Mouse (Mus musculus) heart, embryonic 12.5 days (tissue): ENCODE results near the gene Fam45a. TPM values are rescaled to one million over a fixed set of nuclear protein-coding genes. Genes with fewer than 3 reads are reported as not detected.

Experiments used
- ATAC-seq: fragments of 200-750 bp; cut with Nextera tagmentation; 2 replicates; pipeline ENCODE4 v1.8.0; 2017; ENCODE audit warnings: moderate TSS enrichment, moderate library complexity; ENCODE audit not compliant: insufficient number of reproducible peaks, low FRiP score
- H3K27ac ChIP-seq: fragments of 300-500 bp; sonication (generic); 2 replicates; pipeline ENCODE4 v1.5.1; 2016; ENCODE audit warnings: mild to moderate bottlenecking, moderate library complexity; ENCODE audit not compliant: poor library complexity, severe bottlenecking
- H3K27me3 ChIP-seq: fragments of 300-500 bp; sonication (generic); replicated peaks from 2 replicates; pipeline ENCODE4 v1.6.1; 2016; ENCODE audit warnings: mild to moderate bottlenecking, moderate library complexity
- H3K36me3 ChIP-seq: fragments of 300-500 bp; sonication (generic); 2 replicates; pipeline ENCODE4 v1.6.1; 2016; ENCODE audit warnings: mild to moderate bottlenecking, moderate library complexity
- H3K4me1 ChIP-seq: fragments of 300-500 bp; sonication (generic); replicated peaks from 2 replicates; pipeline ENCODE4 v1.6.1; 2016; ENCODE audit warnings: mild to moderate bottlenecking
- H3K4me2 ChIP-seq: fragments of 300-500 bp; sonication (generic); 2 replicates; pipeline ENCODE4 v1.6.1; 2016; ENCODE audit warnings: mild to moderate bottlenecking, moderate library complexity
- H3K4me3 ChIP-seq: fragments of 300-500 bp; sonication (generic); 2 replicates; pipeline ENCODE4 v1.5.1; 2016; ENCODE audit warnings: mild to moderate bottlenecking
- H3K9ac ChIP-seq: fragments of 300-500 bp; sonication (generic); 2 replicates; pipeline ENCODE4 v1.6.1; 2016; ENCODE audit warnings: mild to moderate bottlenecking, moderate library complexity
- H3K9me3 ChIP-seq: fragments of 300-500 bp; sonication (generic); replicated peaks from 2 replicates; pipeline ENCODE4 v1.6.1; 2016; ENCODE audit warnings: mild to moderate bottlenecking, moderate library complexity
- WGBS: fragments of 180-500 bp; shearing (Covaris S2); methylation state at CpG from one replicate; pipeline ENCODE4 v1.1.7; 2016; 5-methylcytosine and 5-hydroxymethylcytosine counted together
- polyA plus RNA-seq: library from polyadenylated mRNA; unstranded; fragments of >200 nt; fragmentation: Nextera tagmentation; extraction: Ambion mirVana; gene quantifications from 2 replicates; pipeline ENCODE4 v1.2.1, GENCODE M21; 2016

Fam45a gene
- polyA plus RNA-seq, 1 experiment from 2014 or later, result 22.3 TPM

DNA sequence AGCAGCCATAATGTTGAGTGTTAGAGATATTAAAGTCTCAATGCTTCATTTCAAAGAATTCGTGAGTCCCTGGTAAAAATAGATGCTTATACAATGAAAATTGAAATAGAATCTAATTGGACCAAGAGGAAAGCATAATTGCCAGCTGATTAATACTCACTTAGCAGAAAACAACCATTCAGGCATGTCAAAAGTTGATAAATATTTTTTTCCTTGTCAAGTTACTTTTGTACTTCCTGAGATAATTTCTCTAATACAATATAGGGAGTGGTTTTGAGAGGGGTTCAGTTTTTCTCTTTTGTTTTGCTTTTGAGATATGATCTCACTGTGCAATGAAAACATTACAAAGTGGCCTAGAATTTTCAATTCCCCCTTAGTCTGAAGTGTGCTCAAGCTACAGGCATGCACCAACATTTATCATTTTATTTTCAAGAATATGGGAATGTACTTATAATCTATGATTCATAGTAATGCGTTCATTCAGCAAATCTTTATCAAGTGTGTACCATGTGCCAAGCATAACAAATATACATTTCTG, 18.1 kb upstream of the Fam45a start:
- Histone ChIP-seq H3K36me3 (no peaks in the 10 kb centered on the region), H3K9ac (no peak overlapping the region), H3K4me3 (no peak overlapping the region), H3K27ac (no peak overlapping the region), H3K9me3 (no peaks in the 10 kb centered on the region), H3K4me2 (no peak overlapping the region), H3K4me1 (no peaks in the 10 kb centered on the region), H3K27me3 (no peaks in the 10 kb centered on the region; the same call in 1 of the 2 replicates)
- 74% methylated on average over 2 of the region's 2 CpGs for WGBS
- ATAC-seq, result no peak

GRCm38 (mm10) chr19:60795244-60795643, 16.1 kb upstream of the Fam45a start:
- Histone ChIP-seq H3K27me3 (no peaks in the 10 kb centered on the region; the same call in 1 of the 2 replicates), H3K4me3 (no peak overlapping the region), H3K27ac (no peak overlapping the region), H3K36me3 (no peaks in the 10 kb centered on the region), H3K4me2 (no peak overlapping the region), H3K4me1 (no peaks in the 10 kb centered on the region), H3K9ac (no peak overlapping the region), H3K9me3 (no peaks in the 10 kb centered on the region)
- no peak for ATAC-seq
- 87% methylated on average over 2 of the region's 2 CpGs for WGBS

GRCm38 (mm10) chr19:60797415-60797814, 14.0 kb upstream of the Fam45a start:
- Histone ChIP-seq H3K4me2 (no peak overlapping the region), H3K4me1 (no peaks in the 10 kb centered on the region), H3K9me3 (no peaks in the 10 kb centered on the region), H3K36me3 (no peaks in the 10 kb centered on the region), H3K27me3 (no peaks in the 10 kb centered on the region; the same call in 1 of the 2 replicates), H3K4me3 (no peak overlapping the region), H3K27ac (no peak overlapping the region), H3K9ac (no peak overlapping the region)
- WGBS, result 90% methylated on average over 2 of the region's 2 CpGs
- ATAC-seq, result no peak

GRCm38 (mm10) chr19:60799867-60800569, 11.4 kb upstream of the Fam45a start:
- Histone ChIP-seq H3K36me3 (no peaks in the 10 kb centered on the region), H3K9me3 (no peaks in the 10 kb centered on the region), H3K27ac (no peak overlapping the region), H3K4me2 (no peak overlapping the region), H3K4me3 (no peak overlapping the region), H3K27me3 (no peaks in the 10 kb centered on the region; the same call in 1 of the 2 replicates), H3K9ac (no peak overlapping the region), H3K4me1 (no peaks in the 10 kb centered on the region)
- peak; percentile 63 for ATAC-seq
- WGBS, result 58% methylated on average over 7 of the region's 7 CpGs

DNA sequence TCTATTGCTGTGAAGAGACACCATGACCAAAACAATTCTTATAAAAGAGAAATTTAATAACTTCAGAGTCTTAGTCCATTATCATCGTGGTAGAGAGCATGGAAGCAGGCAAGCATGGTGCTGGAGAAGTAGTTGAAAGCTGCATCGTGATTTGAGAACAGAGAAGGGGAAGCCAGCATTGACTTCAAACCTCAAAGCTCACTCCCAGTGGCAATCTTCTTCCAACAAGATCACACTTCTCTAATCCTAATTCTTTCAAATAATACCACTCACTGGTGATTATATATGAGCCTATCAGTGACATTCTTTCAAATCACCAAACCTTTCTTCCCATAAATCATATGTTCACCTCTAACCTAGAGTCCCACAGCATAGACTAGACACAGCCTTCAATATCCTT, 6.5 kb upstream of the Fam45a start:
- Histone ChIP-seq H3K27ac (no peak overlapping the region), H3K27me3 (no peaks in the 10 kb centered on the region), H3K4me1 (no peaks in the 10 kb centered on the region), H3K9ac (no peak overlapping the region), H3K4me3 (no peak overlapping the region), H3K9me3 (no peaks in the 10 kb centered on the region), H3K4me2 (no peak overlapping the region), H3K36me3 (no peaks in the 10 kb centered on the region)
- no peak for ATAC-seq
- 51% methylated on average over 2 of the region's 2 CpGs for WGBS

DNA sequence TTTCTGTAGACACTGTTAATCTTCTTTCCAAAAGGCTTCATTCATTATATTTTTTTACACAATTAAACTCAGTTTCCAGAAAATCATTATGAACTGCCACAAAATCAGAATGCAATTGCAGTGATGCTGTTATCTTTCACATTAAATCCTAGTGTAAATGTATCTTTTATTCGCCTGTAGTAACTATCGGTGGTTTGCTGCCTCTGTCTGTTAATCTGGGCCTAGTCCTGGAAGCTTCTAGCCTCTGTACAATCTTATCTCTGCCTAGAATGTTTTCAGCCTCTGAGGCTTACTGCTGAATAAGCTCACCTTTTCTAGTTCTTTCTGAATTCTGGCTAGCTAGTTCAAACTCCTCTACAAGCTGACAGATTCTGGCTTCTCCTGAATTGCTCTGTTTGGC, 1.5 kb upstream of the Fam45a start:
- Histone ChIP-seq H3K4me1 (peaks cover 12% of the 10 kb centered on the region), H3K4me3 (no peak overlapping the region), H3K27ac (no peak overlapping the region), H3K9me3 (no peaks in the 10 kb centered on the region), H3K9ac (no peak overlapping the region), H3K4me2 (no peak overlapping the region), H3K27me3 (no peaks in the 10 kb centered on the region), H3K36me3 (peaks cover 4% of the 10 kb centered on the region)
- ATAC-seq, result no peak
- WGBS, result 60% methylated on average over 2 of the region's 2 CpGs

- no peaks in the 10 kb centered on the region for H3K27me3 ChIP-seq
- H3K4me1 ChIP-seq, result peaks cover 12% of the 10 kb centered on the region
- peak overlapping the region; percentile 84 for H3K4me2 ChIP-seq
- ATAC-seq, result no peak
- H3K9ac ChIP-seq, result peak overlapping the region; percentile 86
- H3K36me3 ChIP-seq, result peaks cover 16% of the 10 kb centered on the region
- H3K4me3 ChIP-seq, result peak overlapping the region; percentile 77
- no peak overlapping the region for H3K27ac ChIP-seq
- no peaks in the 10 kb centered on the region for H3K9me3 ChIP-seq
- 14% methylated on average over 10 of the region's 10 CpGs for WGBS
Observed at GRCm38 (mm10) chr19:60812036-60812389, 628 bp downstream of the Fam45a start.

GRCm38 (mm10) chr19:60813133-60813532, 1.7 kb downstream of the Fam45a start:
- 94% methylated on average over 6 of the region's 6 CpGs for WGBS
- H3K9me3 ChIP-seq, result no peaks in the 10 kb centered on the region
- no peak for ATAC-seq
- H3K27ac ChIP-seq, result no peak overlapping the region
- peaks cover 12% of the 10 kb centered on the region for H3K4me1 ChIP-seq
- peaks cover 21% of the 10 kb centered on the region for H3K36me3 ChIP-seq
- no peak overlapping the region for H3K4me3 ChIP-seq
- H3K27me3 ChIP-seq, result no peaks in the 10 kb centered on the region
- no peak overlapping the region for H3K9ac ChIP-seq
- no peak overlapping the region for H3K4me2 ChIP-seq

- H3K9me3 ChIP-seq, result no peaks in the 10 kb centered on the region
- 88% methylated on average over 6 of the region's 6 CpGs for WGBS
- no peaks in the 10 kb centered on the region for H3K4me1 ChIP-seq
- no peak overlapping the region for H3K9ac ChIP-seq
- ATAC-seq, result no peak
- no peak overlapping the region for H3K4me2 ChIP-seq
- H3K36me3 ChIP-seq, result peaks cover 64% of the 10 kb centered on the region
- H3K27me3 ChIP-seq, result no peaks in the 10 kb centered on the region
- no peak overlapping the region for H3K4me3 ChIP-seq
- H3K27ac ChIP-seq, result no peak overlapping the region
Observed at GRCm38 (mm10) chr19:60818677-60819076, 7.3 kb downstream of the Fam45a start.

DNA sequence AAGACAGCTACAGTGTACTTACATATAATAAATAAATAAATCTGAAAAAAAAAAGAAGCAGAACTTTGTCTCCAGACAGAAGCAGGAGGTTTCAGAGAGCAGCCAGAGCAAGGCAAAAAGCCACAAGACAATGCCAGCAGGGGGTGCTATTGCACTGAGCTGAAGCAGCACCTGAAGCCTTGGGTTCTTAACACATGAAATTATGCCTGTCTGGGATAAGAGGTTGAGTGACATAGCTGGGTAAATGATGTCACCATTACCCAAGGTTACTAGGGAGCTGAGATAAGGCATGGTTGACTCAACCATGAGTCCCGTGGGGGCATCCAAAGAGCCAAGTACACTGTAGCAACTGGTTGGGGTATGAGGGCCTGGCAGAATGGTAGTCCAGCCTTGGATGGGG, 26.4 kb downstream of the Fam45a start:
- Histone ChIP-seq H3K36me3 (peaks cover 60% of the 10 kb centered on the region), H3K27ac (no peak overlapping the region), H3K4me3 (no peak overlapping the region), H3K9ac (no peak overlapping the region), H3K27me3 (no peaks in the 10 kb centered on the region), H3K4me2 (no peak overlapping the region), H3K4me1 (peaks cover 11% of the 10 kb centered on the region; the same call in 1 of the 2 replicates), H3K9me3 (no peaks in the 10 kb centered on the region)
- ATAC-seq, result no peak
- WGBS, result 47% methylated on average over 1 of the region's 1 CpGs

- Histone ChIP-seq H3K4me1 (peaks cover 4% of the 10 kb centered on the region; the same call in 1 of the 2 replicates), H3K9me3 (no peaks in the 10 kb centered on the region), H3K27ac (no peak overlapping the region), H3K27me3 (no peaks in the 10 kb centered on the region), H3K9ac (no peak overlapping the region), H3K36me3 (peaks cover 31% of the 10 kb centered on the region), H3K4me2 (no peak overlapping the region), H3K4me3 (no peak overlapping the region)
- ATAC-seq, result no peak
Observed at GRCm38 (mm10) chr19:60843324-60843723, 31.9 kb downstream of the Fam45a start.

DNA sequence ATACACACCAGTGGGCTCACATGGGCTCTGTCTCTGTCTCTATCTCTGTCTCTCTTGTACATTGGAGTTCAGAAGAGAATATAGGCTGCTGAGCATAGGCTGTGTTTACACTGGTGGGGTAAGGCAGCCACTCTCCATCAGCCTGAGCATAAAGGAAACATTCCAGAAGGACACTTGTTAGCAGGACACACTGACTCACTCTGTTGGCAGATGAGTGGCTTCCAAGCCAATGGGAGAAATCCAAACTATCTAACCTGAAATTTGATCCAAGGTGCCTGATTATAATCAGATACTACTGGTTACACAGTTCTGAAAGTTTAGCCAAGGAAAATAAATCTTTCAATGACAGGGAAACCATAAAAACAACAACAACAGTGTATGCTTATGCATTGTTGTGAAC, 34.3 kb downstream of the Fam45a start:
- Histone ChIP-seq H3K4me1 (no peaks in the 10 kb centered on the region), H3K9ac (no peak overlapping the region), H3K9me3 (no peaks in the 10 kb centered on the region), H3K4me2 (no peak overlapping the region), H3K27ac (no peak overlapping the region), H3K36me3 (peaks cover 26% of the 10 kb centered on the region), H3K27me3 (no peaks in the 10 kb centered on the region), H3K4me3 (no peak overlapping the region)
- ATAC-seq, result no peak
